Mouse (Mus musculus) brain, embryonic 14.5 days (tissue): ENCODE data around the gene Cbx2.
A peak's percentile ranks its signal among the peaks of the same experiment; 100 is the strongest.

ENCODE experiments used
- CTCF ChIP-seq: fragments of 200-500 bp; IDR thresholded peaks from 2 replicates; pipeline ENCODE4 v1.5.1; 2012; ENCODE audit warnings: inconsistent platforms, mild to moderate bottlenecking, moderate library complexity, borderline replicate concordance; ENCODE audit not compliant: insufficient read depth, insufficient read length; ENCODE audit errors: extremely low read depth
- POLR2A ChIP-seq: fragments of 200-500 bp; IDR thresholded peaks from 2 replicates; pipeline ENCODE4 v1.6.1; 2012; ENCODE audit warnings: mild to moderate bottlenecking, inconsistent platforms, borderline replicate concordance; ENCODE audit not compliant: poor library complexity, insufficient read depth, insufficient read length, severe bottlenecking; ENCODE audit errors: extremely low read depth

DNA sequence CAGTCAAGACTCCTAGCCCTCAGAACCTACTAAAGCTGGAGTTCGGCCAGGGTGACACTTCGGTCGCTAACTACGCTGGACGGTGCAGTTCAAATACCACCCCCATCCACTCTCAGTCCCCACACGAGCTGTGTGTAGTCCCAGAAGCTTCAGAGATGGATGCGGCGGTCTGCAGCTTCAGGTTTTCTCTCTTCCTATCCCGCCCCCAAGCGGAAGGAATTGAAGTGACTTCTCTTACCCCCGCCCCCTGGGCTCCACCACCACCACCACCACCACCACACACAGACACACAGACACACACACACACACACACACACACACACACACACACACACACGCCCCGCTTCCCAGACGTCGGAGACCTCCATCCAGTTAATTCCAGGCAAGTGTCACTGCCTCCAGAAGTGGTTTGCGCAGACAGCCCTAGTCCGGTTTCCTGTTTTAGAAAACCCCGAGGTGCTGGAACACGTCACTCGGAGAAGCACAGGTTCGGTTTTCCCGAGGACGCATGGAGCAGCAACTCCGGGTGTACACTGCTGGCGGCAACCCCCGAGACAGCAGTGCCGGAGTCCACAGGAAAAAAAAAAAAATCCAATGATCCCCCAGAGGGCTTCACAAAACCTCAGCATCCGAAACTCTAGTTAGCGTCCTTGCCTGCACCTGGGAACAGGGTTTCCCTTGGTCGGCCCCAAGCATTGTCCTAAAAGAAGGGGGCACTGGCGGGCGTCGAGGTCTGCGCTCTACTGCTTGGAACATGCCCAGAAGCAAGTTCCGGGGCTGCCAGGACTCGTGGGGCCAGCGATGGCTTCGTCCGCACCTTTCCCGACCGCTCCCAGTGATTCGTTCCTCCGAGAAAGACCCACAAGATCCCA lies 24.7 kb downstream of the Cbx2 start:
- TF ChIP-seq POLR2A, result no peak
- peak; percentile 25; the same call in 1 of the 2 replicates for TF ChIP-seq CTCF
